Mouse (Mus musculus): ENCODE results near the gene BC017158.

GRCm38 (mm10) chr7:128276051-128276450 is 21.9 kb downstream of the BC017158 start:
- TF ChIP-seq POLR2A (IDR thresholded peaks at IDR 0.05; ENCODE audit: borderline replicate concordance, low read depth, low read length) (no peak), CTCF (IDR thresholded peaks at IDR 0.05; ENCODE audit: low read depth, low read length) (no peak)
